Mouse (Mus musculus): Measurements from ENCODE around the gene Cul9. TPM values are rescaled to one million over a fixed set of nuclear protein-coding genes. Genes with fewer than 3 reads are reported as not detected.
"Not testable (repeated sequence)": the region's sequence is repeated elsewhere in the genome, so short reads cannot be mapped to it uniquely, and the experiment has no call there.

Cul9 gene
- polyA plus RNA-seq, 1 experiment from 2014 or later: 0.51 TPM

DNA sequence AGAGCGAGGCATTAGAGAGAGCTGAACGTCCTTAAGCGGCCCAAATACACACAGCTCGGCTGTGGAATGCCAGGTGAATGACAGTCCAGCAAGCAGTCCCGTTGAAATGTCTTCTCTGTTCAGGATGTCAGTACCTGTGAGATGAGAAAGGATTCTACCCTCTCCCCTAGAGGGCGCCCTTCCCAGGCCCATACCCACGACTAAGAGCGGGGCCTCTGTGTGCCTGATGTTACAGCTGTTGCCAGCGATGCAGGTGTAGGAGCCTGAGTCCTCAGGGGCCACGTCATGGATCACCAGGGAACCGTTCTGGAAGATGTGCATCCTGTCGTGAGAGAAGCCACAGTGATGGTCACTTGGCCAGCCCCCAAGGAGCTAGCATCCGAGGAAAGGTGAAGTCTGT, 29.9 kb upstream of the Cul9 start:
- Histone ChIP-seq H3K36me3 (replicated peaks) (peaks cover 23% of the 10 kb centered on the region), H3K9ac (no peak overlapping the region), H3K9me3 (replicated peaks) (no peaks in the 10 kb centered on the region), H3K27ac (replicated peaks) (no peak overlapping the region), H3K4me1 (replicated peaks) (no peaks in the 10 kb centered on the region), H3K27me3 (no peaks in the 10 kb centered on the region), H3K4me3 (replicated peaks) (no peak overlapping the region), H3K4me2 (no peak overlapping the region)
- no peak for ATAC-seq (ENCODE audit: insufficient read depth)
- WGBS (ENCODE audit: insufficient replicate concordance): 64% methylated on average over 13 of the region's 13 CpGs

DNA sequence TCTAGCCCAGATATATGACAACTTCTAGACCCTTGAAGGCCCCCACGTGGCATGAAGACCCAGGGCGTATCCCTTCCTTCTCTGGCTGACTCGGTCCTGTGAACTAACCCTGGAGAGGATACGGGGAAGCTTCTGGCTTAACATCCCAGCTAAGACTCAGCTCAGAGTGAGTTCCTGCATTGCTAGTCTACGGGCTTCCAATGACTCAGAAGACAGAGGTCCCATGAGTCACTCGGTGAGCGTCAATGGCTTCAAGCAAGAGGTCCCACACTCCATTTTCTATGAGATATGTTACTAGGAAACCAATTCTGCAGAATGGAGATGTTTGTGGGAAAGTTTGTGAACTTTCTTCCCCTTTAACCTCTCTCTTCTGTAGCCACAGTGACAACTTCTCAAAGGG, 28.3 kb upstream of the Cul9 start:
- Histone ChIP-seq H3K4me3 (replicated peaks) (no peak overlapping the region), H3K27me3 (no peaks in the 10 kb centered on the region), H3K4me2 (no peak overlapping the region), H3K9ac (no peak overlapping the region), H3K27ac (replicated peaks) (no peak overlapping the region), H3K36me3 (replicated peaks) (peaks cover 13% of the 10 kb centered on the region; the same call in 1 of the 2 replicates), H3K9me3 (replicated peaks) (no peaks in the 10 kb centered on the region), H3K4me1 (replicated peaks) (no peaks in the 10 kb centered on the region)
- ATAC-seq (ENCODE audit: insufficient read depth): no peak
- 79% methylated on average over 7 of the region's 7 CpGs for WGBS (ENCODE audit: insufficient replicate concordance)

GRCm38 (mm10) chr17:46571005-46571404, 24.8 kb upstream of the Cul9 start:
- no peak overlapping the region for H3K4me3 ChIP-seq (replicated peaks)
- ATAC-seq (ENCODE audit: insufficient read depth): no peak
- H3K27me3 ChIP-seq: no peaks in the 10 kb centered on the region
- H3K9ac ChIP-seq: no peak overlapping the region
- H3K36me3 ChIP-seq (replicated peaks): peaks cover 16% of the 10 kb centered on the region; the same call in 1 of the 2 replicates
- 65% methylated on average over 11 of the region's 11 CpGs for WGBS (ENCODE audit: insufficient replicate concordance)
- no peaks in the 10 kb centered on the region for H3K9me3 ChIP-seq (replicated peaks)
- H3K27ac ChIP-seq (replicated peaks): no peak overlapping the region
- H3K4me1 ChIP-seq (replicated peaks): no peaks in the 10 kb centered on the region
- no peak overlapping the region for H3K4me2 ChIP-seq

GRCm38 (mm10) chr17:46559146-46559545, 13.0 kb upstream of the Cul9 start:
- ATAC-seq (ENCODE audit: insufficient read depth): no peak
- H3K4me3 ChIP-seq (replicated peaks): no peak overlapping the region
- H3K4me1 ChIP-seq (replicated peaks): peaks cover 29% of the 10 kb centered on the region
- H3K36me3 ChIP-seq (replicated peaks): no peaks in the 10 kb centered on the region; the same call in 1 of the 2 replicates
- H3K9ac ChIP-seq: no peak overlapping the region
- no peak overlapping the region for H3K4me2 ChIP-seq
- no peaks in the 10 kb centered on the region for H3K9me3 ChIP-seq (replicated peaks)
- WGBS (ENCODE audit: insufficient replicate concordance): 72% methylated on average over 6 of the region's 6 CpGs
- no peaks in the 10 kb centered on the region; the same call in 1 of the 2 replicates for H3K27me3 ChIP-seq
- no peak overlapping the region for H3K27ac ChIP-seq (replicated peaks)

DNA sequence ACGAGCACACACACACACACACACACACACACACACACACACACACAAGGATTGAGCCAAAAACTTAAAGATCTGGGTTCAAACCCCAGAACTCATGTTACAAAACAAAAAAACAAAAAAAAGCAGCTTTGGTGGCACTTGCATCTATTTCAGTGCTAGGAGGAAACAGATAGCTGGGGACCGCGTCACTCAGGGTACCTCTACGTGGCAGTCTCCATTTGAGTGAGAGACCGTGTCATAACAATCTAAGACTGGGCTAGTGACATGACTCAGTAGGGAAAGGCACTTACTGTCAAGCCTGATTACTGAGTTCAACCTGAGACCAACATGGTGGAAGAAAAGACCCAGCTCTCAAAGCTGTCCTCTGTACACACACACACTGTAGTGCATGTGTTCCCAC, 12.0 kb upstream of the Cul9 start:
- 49% methylated on average over 5 of the region's 5 CpGs for WGBS (ENCODE audit: insufficient replicate concordance)
- Histone ChIP-seq H3K9me3 (replicated peaks) (no peaks in the 10 kb centered on the region), H3K27ac (replicated peaks) (no peak overlapping the region), H3K4me1 (replicated peaks) (peaks cover 39% of the 10 kb centered on the region), H3K9ac (no peak overlapping the region), H3K36me3 (replicated peaks) (no peaks in the 10 kb centered on the region), H3K27me3 (no peaks in the 10 kb centered on the region; the same call in 1 of the 2 replicates), H3K4me3 (replicated peaks) (no peak overlapping the region), H3K4me2 (no peak overlapping the region)
- no peak for ATAC-seq (ENCODE audit: insufficient read depth)

GRCm38 (mm10) chr17:46557321-46557720, 11.1 kb upstream of the Cul9 start:
- Histone ChIP-seq H3K4me1 (replicated peaks) (peaks cover 46% of the 10 kb centered on the region), H3K4me2 (peak overlapping the region; percentile 98; the same call in 1 of the 2 replicates)
- not testable (repeated sequence) for H3K27ac ChIP-seq (replicated peaks); H3K9me3 ChIP-seq (replicated peaks); H3K36me3 ChIP-seq (replicated peaks); H3K4me3 ChIP-seq (replicated peaks); ATAC-seq (ENCODE audit: insufficient read depth); H3K9ac ChIP-seq; H3K27me3 ChIP-seq

GRCm38 (mm10) chr17:46556584-46556945, 10.4 kb upstream of the Cul9 start:
- Histone ChIP-seq H3K4me3 (replicated peaks) (peak overlapping the region; percentile 92), H3K4me1 (replicated peaks) (peaks cover 46% of the 10 kb centered on the region), H3K27ac (replicated peaks) (peak overlapping the region; percentile 78), H3K27me3 (no peaks in the 10 kb centered on the region; the same call in 1 of the 2 replicates), H3K9ac (peak overlapping the region; percentile 87), H3K9me3 (replicated peaks) (no peaks in the 10 kb centered on the region), H3K4me2 (peak overlapping the region; percentile 98), H3K36me3 (replicated peaks) (peaks cover 9% of the 10 kb centered on the region)
- ATAC-seq (ENCODE audit: insufficient read depth): peak; percentile 1; the same call in 1 of the 2 replicates
- WGBS (ENCODE audit: insufficient replicate concordance): under 1% methylated on average over 11 of the region's 11 CpGs

DNA sequence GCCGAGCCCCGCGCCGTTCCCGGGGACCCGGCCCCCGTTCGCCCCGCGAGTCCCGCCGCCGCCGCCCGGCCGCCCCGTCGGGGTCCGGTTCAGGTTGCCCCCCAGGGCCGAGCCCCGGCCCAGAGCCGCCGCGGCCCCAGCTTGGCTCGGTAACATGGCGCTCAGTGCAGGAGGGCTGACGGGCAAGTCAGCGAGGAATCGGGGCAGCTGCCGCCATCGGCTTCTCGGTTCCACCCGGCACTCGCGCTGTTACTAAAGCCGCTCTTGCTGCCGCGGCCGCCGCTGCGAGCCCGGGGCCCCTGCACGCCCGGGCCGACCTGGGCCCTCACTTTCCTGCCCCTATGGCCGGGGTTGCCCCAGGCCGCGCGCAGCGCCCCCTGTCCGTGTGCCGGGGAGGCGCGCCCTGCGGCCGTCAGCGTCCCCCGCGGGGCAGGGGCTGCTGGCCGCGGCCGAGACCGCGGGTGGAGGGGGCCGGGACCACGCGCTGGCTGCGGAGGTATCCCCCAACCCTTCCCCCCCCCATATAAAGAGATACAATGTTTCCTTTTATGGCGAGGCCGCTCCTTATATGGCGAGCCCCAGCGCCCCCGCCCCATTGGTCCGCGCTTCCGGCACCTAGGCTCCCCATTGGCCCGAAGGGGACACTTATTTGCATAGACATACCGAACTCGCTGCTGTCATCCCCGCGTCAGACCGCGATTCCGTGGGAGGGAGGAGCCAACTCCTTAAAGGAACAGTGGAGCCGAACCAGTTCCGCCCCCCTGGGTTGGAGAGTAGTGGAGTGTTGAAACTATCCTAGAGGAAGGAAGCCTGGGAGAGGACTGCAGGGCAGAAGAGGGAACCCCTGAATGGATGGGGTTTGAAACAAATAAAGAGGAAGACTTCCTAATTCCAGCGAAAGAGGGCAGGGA, 9.7 kb upstream of the Cul9 start, which contains the start of gene Srf:
Gene Srf, minus strand, starts transcription at position 503 of the 911 bp plus-strand sequence.
- under 1% methylated on average over 75 of the region's 87 CpGs for WGBS (ENCODE audit: insufficient replicate concordance)
- ATAC-seq (ENCODE audit: insufficient read depth): peak; percentile 95

GRCm38 (mm10) chr17:46554977-46555672, 8.9 kb upstream of the Cul9 start:
- peaks cover 22% of the 10 kb centered on the region for H3K36me3 ChIP-seq (replicated peaks)
- no peaks in the 10 kb centered on the region for H3K9me3 ChIP-seq (replicated peaks)
- under 1% methylated on average over 74 of the region's 75 CpGs for WGBS (ENCODE audit: insufficient replicate concordance)
- H3K9ac ChIP-seq: peak overlapping the region; percentile 87
- peak overlapping the region; percentile 81 for H3K27ac ChIP-seq (replicated peaks)
- H3K4me1 ChIP-seq (replicated peaks): peaks cover 46% of the 10 kb centered on the region
- H3K4me2 ChIP-seq: peak overlapping the region; percentile 98
- H3K27me3 ChIP-seq: no peaks in the 10 kb centered on the region; the same call in 1 of the 2 replicates
- ATAC-seq (ENCODE audit: insufficient read depth): 0 out of 2 replicates have a peak, but pooled peaks have one; percentile 1
- H3K4me3 ChIP-seq (replicated peaks): peak overlapping the region; percentile 92

More for the DNA sequence above, 9.7 kb upstream of the Cul9 start, which contains the start of gene Srf:
- Histone ChIP-seq H3K27me3 (no peaks in the 10 kb centered on the region; the same call in 1 of the 2 replicates), H3K4me3 (replicated peaks) (peak within 1 kb of the TSS; percentile 92), H3K27ac (replicated peaks) (peak within 1 kb of the TSS; percentile 81), H3K9ac (peak within 1 kb of the TSS; percentile 87), H3K36me3 (replicated peaks) (peaks cover 15% of the 10 kb centered on the region), H3K4me1 (replicated peaks) (peaks cover 46% of the 10 kb centered on the region), H3K9me3 (replicated peaks) (no peaks in the 10 kb centered on the region), H3K4me2 (peak within 1 kb of the TSS; percentile 98)

DNA sequence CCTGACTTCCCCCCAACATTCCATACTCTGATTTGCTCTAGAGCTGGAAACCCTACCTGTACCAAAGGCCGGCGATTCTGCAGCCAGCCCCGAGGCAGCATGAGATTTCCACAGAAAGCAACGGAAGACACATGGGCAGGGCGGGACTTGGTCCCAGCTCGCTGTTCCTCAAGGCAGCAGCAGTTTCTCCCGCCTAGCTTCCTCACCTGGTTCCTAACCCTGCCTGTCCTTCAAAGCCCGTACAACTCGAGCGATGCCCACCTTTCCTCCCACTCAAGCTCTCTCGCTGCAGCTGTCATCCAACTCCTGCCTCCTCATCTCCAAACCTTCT, 8.4 kb upstream of the Cul9 start:
- no peak for ATAC-seq (ENCODE audit: insufficient read depth)
- Histone ChIP-seq H3K36me3 (replicated peaks) (peaks cover 27% of the 10 kb centered on the region), H3K9me3 (replicated peaks) (no peaks in the 10 kb centered on the region), H3K4me2 (peak overlapping the region; percentile 98), H3K9ac (peak overlapping the region; percentile 87), H3K27me3 (no peaks in the 10 kb centered on the region; the same call in 1 of the 2 replicates), H3K4me1 (replicated peaks) (peaks cover 46% of the 10 kb centered on the region), H3K27ac (replicated peaks) (no peak overlapping the region), H3K4me3 (replicated peaks) (peak overlapping the region; percentile 92)
- WGBS (ENCODE audit: insufficient replicate concordance): 2% methylated on average over 11 of the region's 11 CpGs

GRCm38 (mm10) chr17:46553926-46554325, 7.7 kb upstream of the Cul9 start:
- Histone ChIP-seq H3K9me3 (replicated peaks) (no peaks in the 10 kb centered on the region), H3K27ac (replicated peaks) (no peak overlapping the region), H3K4me2 (peak overlapping the region; percentile 98), H3K36me3 (replicated peaks) (peaks cover 32% of the 10 kb centered on the region), H3K4me1 (replicated peaks) (peaks cover 46% of the 10 kb centered on the region), H3K9ac (peak overlapping the region; percentile 87; the same call in 1 of the 2 replicates), H3K4me3 (replicated peaks) (peak overlapping the region; percentile 92), H3K27me3 (no peaks in the 10 kb centered on the region; the same call in 1 of the 2 replicates)
- ATAC-seq (ENCODE audit: insufficient read depth): no peak
- WGBS (ENCODE audit: insufficient replicate concordance): 73% methylated on average over 3 of the region's 3 CpGs
